Mouse (Mus musculus) E14TG2a.4 (cell line): ENCODE measurements around the gene Lpp.

Experiments
- CTCF ChIP-seq: conservative IDR thresholded peaks from 2 replicates; pipeline ENCODE4 v1.5.1; 2014; ENCODE audit warnings: low read length
- NANOG ChIP-seq: IDR thresholded peaks from 2 replicates; pipeline ENCODE4 v1.6.1; 2014; ENCODE audit warnings: borderline replicate concordance, low read length, mixed read lengths
- POU5F1 ChIP-seq: IDR thresholded peaks from 2 replicates; pipeline ENCODE4 v1.6.1; 2014; ENCODE audit warnings: low read length, borderline replicate concordance

DNA sequence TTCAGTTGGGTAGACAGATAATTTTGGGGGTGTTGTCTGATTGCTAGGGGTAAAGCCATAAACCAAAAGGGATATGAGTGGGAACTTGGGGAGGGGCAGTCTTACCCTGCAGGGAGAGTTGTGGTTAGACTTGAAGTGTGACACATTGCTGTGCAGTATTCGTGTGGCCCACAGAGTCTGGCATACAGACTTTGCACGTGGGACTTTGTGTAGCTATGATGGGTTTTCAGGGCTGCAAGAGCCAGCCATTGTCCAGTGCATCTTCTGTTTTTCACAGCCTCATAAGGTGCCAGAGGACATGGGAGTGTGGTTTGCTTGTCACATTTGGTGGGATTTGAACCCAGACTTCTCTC is 55.2 kb downstream of the Lpp start:
- no peak for TF ChIP-seq CTCF
- no peak for TF ChIP-seq NANOG
- no peak for TF ChIP-seq POU5F1
